Mouse (Mus musculus) regulatory T cell (primary cell): ENCODE results near the gene Adamts9.

Experiments used
- in situ Hi-C: fragments of 300-600 bp; cut with MboI, MseI; formaldehyde crosslinking; loops from one replicate; pipeline ENCODE4 v1.15.1; 2025; ENCODE audit warnings: high pct_unique_total_duplicates

The Adamts9 gene

DNA sequence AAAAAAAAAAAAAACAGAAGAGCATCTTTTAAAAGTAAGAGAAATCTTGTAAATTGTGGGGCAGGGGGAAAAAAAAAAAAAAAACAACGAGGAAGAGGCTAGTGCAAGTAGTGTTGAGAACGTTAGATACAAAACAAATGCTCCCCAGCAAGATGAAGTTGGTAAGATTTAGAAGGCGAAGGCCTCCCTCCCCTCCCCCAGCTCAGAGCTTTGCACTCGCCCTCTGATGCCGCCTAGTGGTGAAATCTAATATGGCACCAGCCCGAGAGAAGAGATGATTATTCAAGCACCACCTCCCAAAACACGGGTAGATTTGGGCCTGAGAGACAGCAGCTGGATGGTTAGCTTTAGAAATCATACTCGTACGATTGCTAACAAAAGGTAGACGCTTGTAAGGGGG is 215.2 kb downstream of the Adamts9 start:
- in situ Hi-C loops, result no loop called here

DNA sequence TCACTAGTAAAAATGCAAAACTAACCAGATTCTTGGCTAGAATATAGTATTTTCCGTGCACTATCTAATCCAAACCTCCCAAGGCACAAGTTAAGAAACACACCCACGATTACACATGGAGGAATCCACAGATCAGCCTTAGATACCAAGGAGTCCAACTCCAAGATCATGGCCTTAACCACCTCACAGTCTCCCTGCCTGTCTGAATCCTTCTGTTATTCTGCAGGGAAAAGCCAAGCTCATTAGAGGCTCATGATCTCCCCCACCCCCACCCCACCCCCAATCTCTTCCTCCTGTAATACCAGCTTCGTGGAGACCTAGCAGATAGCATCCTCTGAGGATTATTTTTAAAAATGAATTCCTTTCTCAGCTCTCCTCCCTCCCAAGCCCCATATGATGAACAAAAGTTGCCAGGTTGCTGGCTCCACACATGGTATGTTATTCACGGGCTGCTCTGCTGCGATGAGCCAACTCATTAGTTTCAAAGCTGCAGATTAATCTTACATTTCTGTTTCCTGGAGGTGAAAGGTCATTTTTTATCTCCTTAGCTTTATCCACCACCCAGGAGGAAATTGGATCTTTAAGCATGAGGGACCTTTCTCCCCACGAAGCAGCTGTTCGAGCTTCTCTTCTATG is 215.8 kb downstream of the Adamts9 start:
- in situ Hi-C loops, result no loop called here

DNA sequence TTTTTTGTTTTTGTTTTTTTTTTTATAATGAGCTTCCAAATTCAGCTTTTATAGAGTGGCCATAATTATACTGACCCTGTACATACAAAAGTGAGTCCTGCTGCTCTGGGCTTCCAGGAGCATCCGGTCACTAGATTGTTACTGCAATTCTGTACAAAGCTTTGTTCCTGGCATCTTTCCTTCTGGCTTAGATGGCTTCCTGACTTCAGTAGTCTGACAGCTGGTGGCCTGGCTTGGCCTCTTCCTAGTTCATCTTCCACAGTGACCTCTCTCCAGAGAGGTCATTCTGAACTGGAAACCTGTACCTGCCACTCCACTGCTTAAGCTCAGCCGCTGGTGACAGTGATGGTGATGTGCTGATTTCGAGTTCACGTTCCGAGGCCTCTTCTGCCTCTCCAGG is 217.2 kb downstream of the Adamts9 start:
- in situ Hi-C loops, result no loop called here

DNA sequence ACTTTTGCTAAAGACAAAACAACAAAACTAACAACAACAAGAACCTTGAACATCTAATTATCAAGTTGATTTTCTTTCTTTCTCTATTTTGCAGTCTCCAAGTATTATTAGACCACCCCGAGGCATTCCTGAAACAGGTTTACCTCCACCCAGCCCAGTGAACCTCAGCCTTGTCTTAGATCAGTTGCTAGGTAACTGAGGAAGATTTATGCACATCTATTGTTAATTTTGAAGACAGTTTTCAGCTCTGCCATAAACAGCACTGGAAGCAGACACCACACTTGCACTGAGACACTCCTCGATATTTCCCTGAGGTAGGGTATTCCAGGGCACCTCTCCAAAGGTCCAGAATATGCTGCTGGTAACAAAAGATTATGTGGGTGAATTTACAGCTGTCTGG is 218.9 kb downstream of the Adamts9 start:
- in situ Hi-C loops, result no loop called here
